Mouse (Mus musculus) effector memory CD4-positive, alpha-beta T cell, adult 5 months (primary cell): ENCODE measurements around the gene Myo6. TPM values are rescaled to one million over a fixed set of nuclear protein-coding genes. Genes with fewer than 3 reads are reported as not detected.

ENCODE experiments used
- polyA plus RNA-seq: library from polyadenylated mRNA; unstranded; fragments of 100-300 nt; shearing (Covaris generic); gene quantifications from one replicate; pipeline ENCODE4 v1.2.1, GENCODE M21; 2017

Gene Myo6
- 3.4 TPM for polyA plus RNA-seq

DNA sequence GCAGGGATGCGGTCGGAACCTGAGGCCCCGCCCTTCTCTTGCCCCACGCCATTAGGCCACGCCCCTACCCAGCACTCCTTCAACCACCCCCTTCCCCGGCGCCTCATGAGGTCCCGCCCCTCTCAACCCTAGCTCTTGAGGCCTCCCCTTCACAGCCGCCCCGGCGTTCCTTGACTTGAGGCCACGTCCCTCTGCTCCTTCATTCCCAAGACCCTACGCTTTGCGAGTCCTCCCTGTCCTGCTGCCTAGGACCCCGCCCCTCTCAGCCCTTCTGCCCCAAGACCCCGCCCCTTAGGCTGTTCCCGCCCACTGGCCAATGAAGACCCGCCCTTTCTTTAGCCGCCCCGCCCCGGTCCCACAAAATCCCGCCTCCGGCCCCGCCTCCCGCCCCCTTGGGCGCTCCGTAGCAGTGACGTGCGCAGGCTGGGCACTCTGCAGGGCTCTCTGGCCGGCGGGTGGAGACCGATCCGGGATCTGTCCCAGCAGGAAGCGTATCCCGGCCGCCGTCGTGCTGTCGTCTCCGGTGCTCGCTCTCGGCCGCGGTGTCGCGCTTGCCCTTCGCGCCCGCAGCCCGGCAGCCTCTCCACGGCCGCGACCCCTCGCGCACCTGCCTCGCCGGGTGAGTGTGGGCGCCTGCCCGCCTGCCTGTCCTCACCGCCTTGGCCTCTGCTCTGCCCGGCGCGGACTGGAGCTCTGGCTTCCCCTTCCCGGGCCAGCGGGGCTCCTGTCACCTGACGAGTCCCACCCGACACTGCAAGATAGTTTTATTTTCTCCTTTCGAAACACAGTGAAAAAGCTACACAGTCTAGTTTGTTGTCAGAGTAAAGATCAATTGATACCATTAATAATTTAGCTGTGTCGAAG lies at the start of gene Myo6:
Gene Myo6, plus strand, starts transcription at position 421 of the 864 bp plus-strand sequence.

Other genes starting within 250 kb of the Myo6 start
- gene Filip1, start 152.2 kb upstream of the Myo6 start, polyA plus RNA-seq, result 0.10 TPM
- gene Senp6, start 98.1 kb upstream of the Myo6 start, polyA plus RNA-seq, result 109 TPM